Mouse (Mus musculus): ENCODE data around the gene Rfk. TPM values are rescaled to one million over a fixed set of nuclear protein-coding genes. Genes with fewer than 3 reads are reported as not detected.

Rfk gene
- polyA plus RNA-seq (2014; fragmentation: Illumina TruSeq; extraction: RNeasy Lipid Tissue Mini Kit (QIAGEN cat#74804); ENCODE audit: low read depth, low replicate concordance) = 158 TPM

GRCm38 (mm10) chr19:17393841-17394591 is at the start of gene Rfk:
Gene Rfk (plus strand): TSS chr19:17394043.

GRCm38 (mm10) chr19:17372701-17373100 is 21.1 kb upstream of the Rfk start, which contains the start of gene Gcnt1:
Gene Gcnt1 (minus strand): TSS chr19:17372844.

Other genes starting within 250 kb of the Rfk start
- gene Gcnt1, start 21.2 kb upstream of the Rfk start, polyA plus RNA-seq (2014; fragmentation: Illumina TruSeq; extraction: RNeasy Lipid Tissue Mini Kit (QIAGEN cat#74804); ENCODE audit: low read depth, low replicate concordance) = 0.92 TPM